Mouse (Mus musculus) thymus, adult 2 months (tissue): ENCODE measurements around the gene Eif5.

ENCODE experiments used
- CTCF ChIP-seq: fragments of 200-500 bp; IDR thresholded peaks from 2 replicates; pipeline ENCODE4 v1.5.1; 2012; ENCODE audit warnings: mild to moderate bottlenecking, control low read depth, low read length, moderate library complexity, borderline replicate concordance; ENCODE audit not compliant: control insufficient read depth, poor library complexity, insufficient read depth; ENCODE audit errors: extremely low read depth
- POLR2A ChIP-seq: fragments of 200-500 bp; IDR thresholded peaks from 2 replicates; pipeline ENCODE4 v1.6.1; 2012; ENCODE audit warnings: mild to moderate bottlenecking, low read length, control low read depth, moderate library complexity; ENCODE audit not compliant: control insufficient read depth, poor library complexity, insufficient read depth; ENCODE audit errors: extremely low read depth

DNA sequence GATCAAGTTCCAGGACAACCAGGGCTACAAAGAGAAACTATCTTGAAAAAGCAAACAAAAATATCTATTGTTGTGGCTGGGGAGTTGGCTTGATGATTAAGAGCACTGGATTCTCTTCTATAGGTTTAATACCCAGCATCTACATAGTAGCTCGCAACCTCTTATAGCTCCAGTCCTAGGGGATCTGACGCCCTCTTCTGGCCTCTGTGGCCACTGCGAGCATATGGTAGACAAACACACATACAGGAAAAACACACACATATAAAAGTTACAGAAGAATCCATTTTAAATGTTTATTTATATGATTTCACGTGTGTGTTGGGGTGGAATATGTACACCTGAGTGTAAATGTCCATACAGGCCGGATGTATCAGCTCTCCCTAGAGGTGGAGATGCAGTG, 30.8 kb upstream of the Eif5 start:
- TF ChIP-seq CTCF (no peak), POLR2A (no peak)
